Mouse (Mus musculus) intestine, postnatal 0 days (tissue): ENCODE results near the gene Prkar1b. TPM values are rescaled to one million over a fixed set of nuclear protein-coding genes. Genes with fewer than 3 reads are reported as not detected.

Source experiments
- ATAC-seq: fragments of 200-750 bp; cut with Nextera tagmentation; 2 replicates; pipeline ENCODE4 v1.8.0; 2017; ENCODE audit warnings: mild to moderate bottlenecking, moderate TSS enrichment, moderate library complexity
- H3K27ac ChIP-seq: fragments of 300-500 bp; sonication (generic); 2 replicates; pipeline ENCODE4 v1.5.1; 2014; ENCODE audit warnings: mild to moderate bottlenecking, low read depth, low read length, moderate library complexity
- H3K27me3 ChIP-seq: fragments of 300-500 bp; sonication (generic); replicated peaks from 2 replicates; pipeline ENCODE4 v1.6.1; 2014; ENCODE audit warnings: low read length, mixed read lengths; ENCODE audit not compliant: control insufficient read depth, insufficient read depth
- H3K36me3 ChIP-seq: fragments of 300-500 bp; sonication (generic); 2 replicates; pipeline ENCODE4 v1.6.1; 2014; ENCODE audit warnings: mild to moderate bottlenecking, moderate library complexity; ENCODE audit not compliant: control insufficient read depth, insufficient read depth
- H3K4me1 ChIP-seq: fragments of 300-500 bp; sonication (generic); replicated peaks from 2 replicates; pipeline ENCODE4 v1.6.1; 2014; ENCODE audit warnings: antibody characterized with exemption, low read length, mixed read lengths; ENCODE audit not compliant: control insufficient read depth, insufficient read depth
- H3K4me2 ChIP-seq: fragments of 300-500 bp; sonication (generic); replicated peaks from 2 replicates; pipeline ENCODE4 v1.6.1; 2014; ENCODE audit warnings: low read depth, mild to moderate bottlenecking, moderate library complexity
- H3K4me3 ChIP-seq: fragments of 300-500 bp; sonication (generic); 2 replicates; pipeline ENCODE4 v1.5.1; 2014; ENCODE audit warnings: low read depth, low read length
- H3K9ac ChIP-seq: fragments of 300-500 bp; sonication (generic); 2 replicates; pipeline ENCODE4 v1.6.1; 2014; ENCODE audit warnings: mild to moderate bottlenecking, low read depth, low read length
- H3K9me3 ChIP-seq: fragments of 300-500 bp; sonication (generic); 2 replicates; pipeline ENCODE4 v1.6.1; 2016; ENCODE audit warnings: mixed run types; ENCODE audit not compliant: control insufficient read depth
- CTCF ChIP-seq: sonication (generic); IDR thresholded peaks from 2 replicates; pipeline ENCODE4 v1.5.1; 2016; ENCODE audit warnings: low read depth, mild to moderate bottlenecking, control low read depth, antibody characterized with exemption, moderate library complexity
- WGBS: fragments of 180-500 bp; shearing (Covaris S2); extraction: QIAGEN DNeasy Blood & Tissue Kit; methylation state at CpG from one replicate; pipeline ENCODE4 v1.1.7; 2014; 5-methylcytosine and 5-hydroxymethylcytosine counted together
- polyA plus RNA-seq: library from polyadenylated mRNA; unstranded; fragments of >200 nt; fragmentation: Nextera tagmentation; extraction: Ambion mirVana; gene quantifications from 2 replicates; pipeline ENCODE4 v1.2.1, GENCODE M21; 2015

Gene Prkar1b
- polyA plus RNA-seq, 1 experiment from 2014 or later, result 10.0 TPM

- no peak for ATAC-seq
- Histone ChIP-seq H3K4me2 (peak within 1 kb of the TSS; percentile 93), H3K9ac (peak within 1 kb of the TSS; percentile 26; the same call in 1 of the 2 replicates), H3K4me1 (peaks cover 15% of the 10 kb centered on the region; the same call in 1 of the 2 replicates), H3K36me3 (no peaks in the 10 kb centered on the region), H3K4me3 (peak within 1 kb of the TSS; percentile 76), H3K27me3 (no peaks in the 10 kb centered on the region; the same call in 1 of the 2 replicates), H3K27ac (peak within 1 kb of the TSS; percentile 96), H3K9me3 (no peaks in the 10 kb centered on the region)
- 11% methylated on average over 48 of the region's 48 CpGs for WGBS
- TF ChIP-seq CTCF, result peak; percentile 17; the same call in 1 of the 2 replicates
Observed at GRCm38 (mm10) chr5:138997171-138997788, 152.5 kb downstream of the Prkar1b start, which contains the start of gene Pdgfa. Gene Pdgfa, minus strand, starts transcription at chr5:138997370.

DNA sequence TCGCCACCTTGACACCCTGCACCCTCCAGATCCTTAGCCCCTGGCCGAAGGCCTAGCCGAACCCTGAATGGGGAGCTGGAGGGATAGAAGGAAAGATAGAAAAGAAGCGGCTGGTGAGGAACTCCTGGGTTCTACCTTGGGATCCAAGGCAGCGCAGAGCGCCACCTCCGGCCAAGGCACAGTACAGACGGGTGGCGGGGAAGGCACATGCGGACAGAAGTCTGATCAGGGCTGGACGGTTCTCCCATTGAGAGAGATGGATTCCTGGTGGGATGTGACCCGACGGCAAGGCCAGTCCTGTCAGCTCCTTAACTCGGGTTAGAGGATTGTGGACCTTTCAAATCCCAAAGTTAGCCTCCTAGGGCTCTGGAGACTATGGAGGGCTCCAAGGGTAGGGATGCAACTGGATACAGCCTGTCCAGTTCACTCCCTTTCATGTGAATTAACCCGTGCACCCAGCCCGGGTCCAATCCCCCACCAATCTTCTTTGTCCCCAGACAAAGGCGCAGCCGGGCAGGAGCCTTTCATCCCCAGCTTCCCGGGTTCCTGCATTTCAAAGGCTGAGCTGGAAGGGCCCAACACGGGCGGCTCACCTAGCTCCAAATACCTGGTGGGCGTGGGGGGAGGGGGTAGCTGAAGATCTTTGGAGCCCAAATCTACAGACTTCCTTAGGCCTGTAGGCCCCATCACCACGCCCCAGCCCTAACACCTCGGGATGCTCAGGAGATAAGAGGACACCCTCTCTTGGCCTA, 153.3 kb downstream of the Prkar1b start:
- peak overlapping the region; percentile 93 for H3K4me2 ChIP-seq
- H3K27ac ChIP-seq, result peak overlapping the region; percentile 96
- no peaks in the 10 kb centered on the region for H3K9me3 ChIP-seq
- H3K9ac ChIP-seq, result no peak overlapping the region
- H3K4me3 ChIP-seq, result peak overlapping the region; percentile 76
- WGBS, result 26% methylated on average over 24 of the region's 24 CpGs
- TF ChIP-seq CTCF, result peak; percentile 75
- peaks cover 15% of the 10 kb centered on the region; the same call in 1 of the 2 replicates for H3K4me1 ChIP-seq
- no peaks in the 10 kb centered on the region; the same call in 1 of the 2 replicates for H3K27me3 ChIP-seq
- H3K36me3 ChIP-seq, result peaks cover under 1% of the 10 kb centered on the region; the same call in 1 of the 2 replicates
- peak; percentile 37 for ATAC-seq

GRCm38 (mm10) chr5:138995721-138996311, 154.0 kb downstream of the Prkar1b start:
- no peaks in the 10 kb centered on the region; the same call in 1 of the 2 replicates for H3K27me3 ChIP-seq
- peaks cover 7% of the 10 kb centered on the region; the same call in 1 of the 2 replicates for H3K36me3 ChIP-seq
- H3K4me2 ChIP-seq, result peak overlapping the region; percentile 93
- H3K9ac ChIP-seq, result peak overlapping the region; percentile 94
- H3K4me1 ChIP-seq, result peaks cover 15% of the 10 kb centered on the region; the same call in 1 of the 2 replicates
- no peaks in the 10 kb centered on the region for H3K9me3 ChIP-seq
- 0% methylated on average over 50 of the region's 52 CpGs for WGBS
- TF ChIP-seq CTCF, result peak; percentile 42; the same call in 1 of the 2 replicates
- ATAC-seq, result peak; percentile 75
- H3K27ac ChIP-seq, result peak overlapping the region; percentile 96
- peak overlapping the region; percentile 76 for H3K4me3 ChIP-seq

- H3K27ac ChIP-seq, result peak overlapping the region; percentile 96
- WGBS, result under 1% methylated on average over 117 of the region's 127 CpGs
- H3K27me3 ChIP-seq, result no peaks in the 10 kb centered on the region; the same call in 1 of the 2 replicates
- peaks cover 15% of the 10 kb centered on the region; the same call in 1 of the 2 replicates for H3K4me1 ChIP-seq
- ATAC-seq, result peak; percentile 42
- peaks cover 7% of the 10 kb centered on the region; the same call in 1 of the 2 replicates for H3K36me3 ChIP-seq
- no peaks in the 10 kb centered on the region for H3K9me3 ChIP-seq
- H3K4me3 ChIP-seq, result peak overlapping the region; percentile 76
- peak overlapping the region; percentile 94 for H3K9ac ChIP-seq
- TF ChIP-seq CTCF, result 0 out of 2 replicates have a peak, but pooled peaks have one; percentile 21
- peak overlapping the region; percentile 93 for H3K4me2 ChIP-seq
Observed at GRCm38 (mm10) chr5:138994786-138995720, 154.7 kb downstream of the Prkar1b start.

GRCm38 (mm10) chr5:138994108-138994785, 155.6 kb downstream of the Prkar1b start:
- Histone ChIP-seq H3K4me2 (peak overlapping the region; percentile 93), H3K9me3 (no peaks in the 10 kb centered on the region), H3K4me3 (peak overlapping the region; percentile 76), H3K4me1 (peaks cover 12% of the 10 kb centered on the region; the same call in 1 of the 2 replicates), H3K36me3 (peaks cover 7% of the 10 kb centered on the region; the same call in 1 of the 2 replicates), H3K27me3 (no peaks in the 10 kb centered on the region; the same call in 1 of the 2 replicates), H3K9ac (peak overlapping the region; percentile 94), H3K27ac (peak overlapping the region; percentile 96)
- ATAC-seq, result 0 out of 2 replicates have a peak, but pooled peaks have one; percentile 1
- no peak for TF ChIP-seq CTCF
- WGBS, result under 1% methylated on average over 38 of the region's 48 CpGs
